Mouse (Mus musculus) layer of hippocampus, postnatal 10 days (tissue): ENCODE results near the gene Neurl3. TPM values are rescaled to one million over a fixed set of nuclear protein-coding genes. Genes with fewer than 3 reads are reported as not detected.

ENCODE experiments used
- DNase-seq, 2 experiments: peaks; one replicate each; pipeline ENCODE4 v3.0.0; 2021; ENCODE audit warnings: low spot score in 2 of 2
- total RNA-seq, 2 experiments: library from RNA; stranded (reverse); gene quantifications; 2 replicates each; pipeline ENCODE4 v1.2.3; 2021

Gene Neurl3
- total RNA-seq, 2 experiments from 2014 or later, result 0.54 to 0.62 TPM

- DNase-seq, result no peak
Measured at GRCm38 (mm10) chr1:36298107-36298506, 23.6 kb upstream of the Neurl3 start.

GRCm38 (mm10) chr1:36296466-36297149, 22.1 kb upstream of the Neurl3 start:
- DNase-seq, result no peak

DNA sequence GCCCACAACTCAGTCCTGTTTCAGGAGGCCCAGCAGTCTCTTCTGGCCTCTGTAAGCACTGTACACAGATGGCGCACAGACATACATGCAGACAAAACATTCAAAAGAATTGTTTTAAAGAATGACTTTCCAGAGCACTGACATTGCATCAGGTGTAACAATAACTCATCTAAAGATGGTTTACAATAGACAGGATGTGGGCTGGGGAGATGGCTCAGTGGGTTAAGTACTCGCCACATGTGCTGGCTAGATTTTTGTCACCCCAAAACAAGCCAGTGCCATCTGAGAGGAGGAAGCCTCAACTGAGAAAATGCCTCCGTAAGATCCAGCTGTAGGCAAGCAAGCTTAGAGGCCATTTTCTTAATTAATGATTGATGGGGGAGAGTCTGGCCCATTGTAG, 19.9 kb upstream of the Neurl3 start:
- DNase-seq, result no peak

DNA sequence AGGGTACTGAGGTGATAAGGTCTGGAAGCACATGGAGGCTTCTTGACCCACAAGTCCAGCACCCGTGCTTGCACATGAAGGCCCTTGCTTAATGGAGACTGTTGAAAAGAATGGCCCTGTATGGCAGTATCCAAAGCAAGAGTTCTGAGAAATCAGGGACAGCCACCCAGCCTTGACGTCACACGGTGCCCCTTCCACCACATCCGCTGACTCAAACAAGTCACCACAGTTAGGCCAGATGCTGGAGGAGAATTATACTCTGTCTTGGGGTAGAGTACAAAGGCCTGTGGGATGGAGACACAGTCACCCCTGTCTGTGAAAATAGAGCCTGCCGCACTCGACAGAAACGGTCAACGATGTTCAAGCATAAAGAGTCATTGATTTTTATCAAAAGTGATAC, 19.0 kb upstream of the Neurl3 start:
- DNase-seq, result no peak

DNA sequence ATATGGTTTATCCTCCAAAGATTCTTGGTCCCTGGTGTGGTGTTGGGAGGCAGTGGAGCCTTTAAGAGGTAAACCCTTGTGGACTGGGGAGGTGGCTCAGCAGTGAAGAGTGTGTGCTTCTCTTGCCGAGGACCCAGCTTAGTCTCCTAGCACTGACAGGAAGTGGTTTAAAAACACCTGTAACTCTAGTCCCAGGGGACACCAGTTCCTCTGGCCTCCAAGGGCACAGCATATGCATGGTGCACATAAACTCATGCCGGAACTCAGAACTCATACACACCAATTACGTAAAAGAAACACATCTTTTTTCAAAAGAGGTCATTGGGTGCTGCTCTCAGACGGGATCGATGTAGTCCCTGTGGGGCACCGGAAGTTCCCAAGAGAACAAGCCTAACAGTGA, 7.4 kb upstream of the Neurl3 start:
- DNase-seq, result no peak

DNA sequence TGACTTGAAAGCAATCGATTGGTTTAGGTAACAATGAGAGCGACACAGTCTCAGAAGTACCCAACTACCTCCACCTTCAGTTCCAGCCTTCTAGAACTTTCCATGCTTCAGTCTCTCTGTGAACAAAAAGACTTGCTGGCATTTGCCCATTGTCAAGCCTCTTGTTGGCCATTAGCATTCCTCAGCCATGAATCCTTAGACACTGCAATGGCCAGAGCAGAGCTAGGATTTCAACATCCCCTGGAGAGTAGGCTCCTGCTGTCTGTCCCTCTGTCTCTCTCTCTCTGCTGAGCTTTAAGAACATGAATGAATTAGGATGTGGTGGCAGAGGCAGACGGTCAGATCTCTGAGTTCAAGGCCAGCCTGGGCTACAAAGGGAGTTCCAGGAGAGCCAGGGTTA, 6.5 kb upstream of the Neurl3 start:
- DNase-seq, result no peak

DNA sequence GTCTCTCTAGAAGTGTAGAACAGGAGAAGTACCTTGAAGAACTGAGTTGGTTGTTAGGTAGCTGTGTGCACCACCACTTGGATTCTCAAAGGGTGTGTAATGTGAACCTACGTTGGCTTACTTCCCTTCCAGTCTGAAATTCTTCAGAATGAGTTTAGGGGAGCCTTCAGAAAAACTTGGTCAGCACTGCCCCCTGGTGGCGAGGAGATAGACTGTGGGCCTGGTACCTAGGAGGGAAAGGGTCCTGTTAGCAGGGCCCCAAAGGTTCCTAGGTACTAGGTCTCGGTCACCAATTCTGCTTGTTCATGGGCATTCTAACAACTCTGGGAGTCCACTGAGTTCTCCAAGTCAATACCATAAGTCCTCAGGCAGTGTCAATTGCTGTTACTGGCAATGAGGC, 4.7 kb upstream of the Neurl3 start:
- peak; percentile 87 for DNase-seq

DNA sequence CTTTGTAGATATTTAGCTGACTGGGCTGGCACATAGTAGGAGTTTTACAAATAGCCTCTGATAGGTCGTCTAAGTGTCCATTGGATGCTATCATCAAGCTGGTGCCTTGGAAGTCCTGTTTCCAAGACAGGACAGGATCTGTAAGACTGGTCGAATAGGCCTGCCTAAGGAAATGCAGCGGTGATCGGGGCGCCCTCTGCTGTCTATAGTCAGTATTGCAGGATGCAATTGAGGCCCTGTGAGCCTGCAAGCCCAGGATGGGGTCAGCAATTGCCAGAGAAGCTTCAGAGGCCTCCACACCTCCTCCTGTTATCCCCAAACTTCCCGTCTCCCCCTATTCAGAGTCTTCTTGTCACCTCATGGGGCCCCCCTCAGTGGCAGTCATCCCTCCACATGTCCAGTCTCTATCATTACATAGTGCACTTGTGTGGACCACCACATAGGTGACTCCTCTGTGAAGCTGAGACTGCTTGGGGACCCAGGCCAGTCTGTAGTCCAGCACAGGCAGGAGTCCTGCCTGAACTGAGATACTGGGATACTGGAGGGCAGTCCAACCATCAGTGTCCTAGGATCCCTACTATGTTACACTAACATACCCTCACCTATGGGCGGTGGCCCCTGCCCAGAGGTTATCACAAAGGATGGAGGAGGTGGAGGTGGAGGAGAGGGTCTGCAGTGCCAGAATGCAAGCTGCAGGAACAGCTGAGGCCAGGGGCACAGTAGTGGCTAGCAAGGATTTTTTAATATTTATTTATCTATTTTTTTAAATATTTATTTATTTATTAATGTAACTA, 3.0 kb upstream of the Neurl3 start:
- peak; percentile 84 for DNase-seq

- DNase-seq, result no peak
Measured at GRCm38 (mm10) chr1:36275635-36276389, 1.3 kb upstream of the Neurl3 start.

DNA sequence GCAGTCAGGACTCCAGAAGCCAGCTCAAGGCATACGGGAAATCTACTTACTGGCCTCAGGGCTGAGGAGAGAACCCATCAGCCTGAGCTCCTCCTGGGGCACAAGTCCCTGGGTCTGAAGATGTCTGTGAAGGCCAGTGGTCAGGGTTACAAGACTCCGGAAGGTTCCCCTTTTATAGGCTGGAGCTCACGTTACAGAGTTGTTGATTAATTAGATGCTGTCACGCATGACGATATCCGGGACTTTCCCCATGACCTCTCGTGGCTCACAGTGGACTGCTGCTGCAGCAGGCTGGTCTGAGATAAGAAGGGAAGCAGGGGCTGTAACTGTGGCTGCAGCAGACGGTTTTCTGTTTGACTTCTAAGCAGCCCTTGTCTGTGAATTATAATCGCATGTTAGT, 1.2 kb downstream of the Neurl3 start:
- DNase-seq, result no peak

DNA sequence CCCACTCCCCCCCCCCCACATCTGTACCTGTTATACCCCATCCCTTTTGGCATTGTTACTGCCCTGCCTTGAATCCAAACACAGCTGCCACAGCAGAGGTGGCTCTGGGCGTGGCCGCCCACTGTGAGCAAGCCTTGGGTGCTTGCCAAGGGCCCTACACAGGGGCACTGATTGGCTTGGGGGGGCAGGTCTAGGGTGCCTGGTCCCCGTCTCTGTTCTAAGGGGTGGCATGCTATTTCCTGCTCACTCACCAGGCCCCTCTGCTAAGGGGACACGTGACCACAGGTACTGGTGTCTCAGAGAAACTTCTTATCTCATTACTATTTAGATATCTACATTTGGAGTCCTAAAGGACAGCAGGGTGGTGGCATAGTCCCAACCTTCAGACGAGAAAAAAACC, 1.9 kb downstream of the Neurl3 start:
- no peak for DNase-seq

- no peak for DNase-seq
Measured at GRCm38 (mm10) chr1:36271516-36272230, 2.8 kb downstream of the Neurl3 start.

DNA sequence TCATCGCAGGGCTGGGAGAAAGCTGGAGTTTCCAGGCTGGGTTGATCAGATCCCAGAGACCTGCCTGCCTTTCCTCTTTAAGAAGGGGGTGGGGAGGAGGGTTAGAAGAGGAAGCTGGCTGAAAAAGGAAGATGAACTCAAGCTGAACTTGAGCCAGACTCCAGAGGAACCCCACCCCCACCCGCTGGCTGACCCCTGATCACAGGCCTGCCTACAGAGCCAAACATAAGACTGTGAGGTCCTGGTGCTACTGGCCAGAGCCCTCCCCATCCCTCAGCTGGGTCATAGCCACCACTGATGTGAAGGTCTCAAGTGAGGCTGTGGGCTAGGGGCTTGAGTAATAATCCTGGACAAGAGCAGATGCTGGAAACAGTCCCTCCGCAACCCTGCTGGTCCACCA, 3.8 kb downstream of the Neurl3 start:
- no peak for DNase-seq

- no peak for DNase-seq
Measured at GRCm38 (mm10) chr1:36269121-36269795, 5.2 kb downstream of the Neurl3 start.

GRCm38 (mm10) chr1:36267595-36267994, 6.9 kb downstream of the Neurl3 start:
- DNase-seq, result no peak

DNA sequence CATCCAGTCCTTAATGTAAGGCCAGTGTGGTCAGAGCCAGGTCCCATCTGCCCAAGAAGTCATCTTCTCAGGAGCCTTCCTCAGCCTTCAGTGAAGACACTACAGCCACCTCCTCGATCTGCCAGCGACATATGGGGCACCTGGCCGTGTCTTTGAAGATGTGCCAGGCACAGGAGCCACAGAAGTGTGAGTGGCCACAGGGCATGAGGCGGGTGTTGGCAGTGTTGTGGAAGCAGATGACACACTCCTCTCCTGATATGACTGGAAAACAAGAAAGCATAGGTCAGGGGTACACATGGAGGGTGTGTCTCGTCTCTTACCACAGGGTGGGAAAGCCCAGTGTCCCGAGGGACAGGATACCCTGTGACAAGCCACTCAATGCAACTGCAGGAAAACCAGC, 8.2 kb downstream of the Neurl3 start:
- no peak for DNase-seq

DNA sequence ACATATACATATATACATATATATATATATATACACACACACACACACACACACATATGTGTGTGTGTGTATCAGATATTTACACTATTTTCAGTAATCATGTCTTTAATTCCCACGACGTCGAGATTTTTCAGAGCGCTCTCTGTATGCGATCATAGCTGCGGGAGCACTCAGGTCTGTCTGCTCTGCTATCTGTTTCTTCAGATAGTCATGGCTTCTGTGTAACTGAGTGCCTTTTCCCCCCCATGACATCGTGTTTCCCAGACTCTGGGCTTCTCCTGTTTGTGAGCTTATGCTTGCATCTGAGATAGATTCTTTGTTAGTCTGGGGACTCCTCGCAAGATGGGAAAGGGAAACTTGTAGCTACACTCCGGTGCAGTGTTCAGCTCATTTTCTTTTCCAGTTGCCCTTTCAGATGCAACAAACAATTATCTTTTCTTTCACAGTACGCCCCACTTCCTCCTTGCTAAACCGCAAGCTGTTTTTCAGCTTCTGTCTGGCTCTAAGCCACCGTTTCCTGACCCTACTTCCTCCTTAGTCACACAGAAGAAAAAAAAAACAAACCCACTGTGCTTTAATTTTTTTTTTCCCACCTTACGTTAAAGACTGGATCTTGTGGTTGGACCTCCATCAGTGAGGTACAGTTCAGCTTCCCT, 10.5 kb downstream of the Neurl3 start:
- no peak for DNase-seq

DNA sequence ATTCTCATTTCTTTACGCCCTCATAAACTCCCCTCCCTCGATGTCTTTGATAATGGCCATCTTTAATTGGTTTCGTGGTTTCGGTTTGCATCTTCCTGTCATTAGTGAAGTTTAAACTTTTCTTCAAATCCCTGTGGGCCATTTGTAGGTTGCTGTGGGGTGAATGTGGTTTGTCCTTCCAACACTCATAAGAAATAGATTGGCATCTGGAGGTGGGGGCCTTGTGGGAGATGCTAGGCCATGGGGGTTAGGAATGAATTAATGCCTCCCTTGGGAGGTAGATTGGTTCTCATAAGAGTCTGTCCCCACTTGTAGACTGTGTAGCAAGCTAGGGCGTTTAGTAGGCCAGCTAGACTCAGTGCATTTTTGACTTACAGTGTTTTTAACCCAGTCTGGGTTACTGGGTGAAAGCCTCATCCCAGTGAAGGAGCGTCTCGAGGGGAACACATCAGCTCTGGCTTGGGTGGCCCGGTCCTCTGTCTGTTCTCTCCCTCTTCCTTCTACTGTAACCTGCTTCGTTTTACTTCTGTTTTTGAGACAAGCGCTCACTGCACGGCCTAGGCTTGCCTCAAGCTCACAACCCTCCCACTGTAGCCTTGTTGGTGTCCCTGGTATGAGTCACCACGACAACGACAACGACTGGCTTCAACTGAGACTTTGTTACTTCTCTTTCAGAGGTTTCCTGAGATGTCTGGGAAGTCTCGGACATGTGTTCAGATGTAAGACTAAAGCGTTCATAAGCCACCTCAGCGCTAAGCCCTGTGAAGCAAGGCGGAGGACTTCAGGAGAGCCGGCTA, 12.6 kb downstream of the Neurl3 start:
- DNase-seq, result no peak

DNA sequence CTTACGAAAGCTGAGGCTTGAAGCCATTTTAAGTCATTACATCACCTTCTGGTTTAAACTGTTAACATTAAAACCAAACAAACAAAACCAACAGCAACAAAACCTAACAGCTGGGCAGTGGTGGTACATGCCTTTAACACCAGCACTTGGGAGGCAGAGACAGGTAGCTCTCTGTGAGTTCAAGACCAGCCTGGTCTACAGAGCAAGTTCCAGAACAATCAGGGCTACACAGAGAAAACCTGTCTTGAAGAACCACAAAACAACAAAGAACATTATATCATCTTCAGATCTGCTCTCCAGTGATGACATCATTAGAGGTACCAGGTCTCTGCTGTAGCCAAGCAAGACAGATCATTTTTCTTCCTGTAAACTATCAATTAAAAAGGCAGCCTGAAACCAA, 14.1 kb downstream of the Neurl3 start:
- no peak for DNase-seq

DNA sequence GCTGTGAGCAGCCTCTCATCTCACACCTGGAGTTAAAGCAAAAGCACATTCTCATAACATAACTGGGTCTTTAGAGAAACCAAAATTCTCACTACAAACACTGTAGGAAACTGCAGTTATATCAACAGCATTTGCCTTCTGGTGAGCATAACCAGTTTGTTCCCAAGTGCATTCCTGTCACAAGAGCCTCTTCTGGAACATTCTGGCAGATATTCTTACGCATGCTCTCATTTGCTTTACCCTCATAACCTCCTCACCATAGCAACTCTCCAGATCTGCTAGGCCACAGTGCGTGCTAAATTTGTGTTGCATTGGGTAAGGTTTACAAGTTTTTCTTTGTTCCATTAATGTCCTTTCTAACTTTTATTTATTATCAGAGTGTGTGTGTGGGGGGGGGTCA, 15.2 kb downstream of the Neurl3 start:
- no peak for DNase-seq
